Mouse (Mus musculus) kidney, adult 8-10 months (tissue): ENCODE measurements around the gene Tgfa.
A peak's percentile ranks its signal among the peaks of the same experiment; 100 is the strongest.

Source experiments
- DNase-seq, 2 experiments: peaks; one replicate each; pipeline ENCODE4 v3.0.0; 2022

Gene Tgfa

GRCm38 (mm10) chr6:86188741-86189480 is 6.1 kb upstream of the Tgfa start:
- no peak for DNase-seq

GRCm38 (mm10) chr6:86190622-86191021 is 4.4 kb upstream of the Tgfa start:
- DNase-seq: no peak

GRCm38 (mm10) chr6:86192978-86193377 is 2.0 kb upstream of the Tgfa start:
- no peak for DNase-seq

- DNase-seq: peak in 1 of 2 experiments; percentile 42
These were observed 1.1 kb upstream of the Tgfa start for GRCm38 (mm10) chr6:86193879-86194278.

DNA sequence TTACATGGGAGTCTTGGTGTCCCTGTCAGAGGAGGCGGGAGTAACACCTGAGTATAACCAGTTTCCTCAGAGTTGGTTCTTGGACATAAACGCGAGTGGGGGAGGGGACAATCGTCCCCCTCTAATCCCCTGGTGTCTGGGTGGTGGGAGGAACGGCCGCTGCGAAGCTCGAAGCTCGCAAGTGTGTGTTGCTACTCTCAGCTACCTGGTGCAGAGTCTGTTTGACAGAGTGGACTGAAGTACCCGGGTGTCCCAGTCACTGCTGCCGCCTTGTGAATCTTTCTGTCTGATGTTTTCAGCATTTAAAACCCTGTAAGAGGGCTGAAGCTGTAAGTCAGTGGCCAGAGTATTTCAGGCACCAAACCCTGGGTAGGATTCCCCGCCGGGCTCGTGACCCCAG is 1.0 kb downstream of the Tgfa start:
- DNase-seq: no peak

GRCm38 (mm10) chr6:86197150-86197862 is 2.3 kb downstream of the Tgfa start:
- DNase-seq: no peak

DNA sequence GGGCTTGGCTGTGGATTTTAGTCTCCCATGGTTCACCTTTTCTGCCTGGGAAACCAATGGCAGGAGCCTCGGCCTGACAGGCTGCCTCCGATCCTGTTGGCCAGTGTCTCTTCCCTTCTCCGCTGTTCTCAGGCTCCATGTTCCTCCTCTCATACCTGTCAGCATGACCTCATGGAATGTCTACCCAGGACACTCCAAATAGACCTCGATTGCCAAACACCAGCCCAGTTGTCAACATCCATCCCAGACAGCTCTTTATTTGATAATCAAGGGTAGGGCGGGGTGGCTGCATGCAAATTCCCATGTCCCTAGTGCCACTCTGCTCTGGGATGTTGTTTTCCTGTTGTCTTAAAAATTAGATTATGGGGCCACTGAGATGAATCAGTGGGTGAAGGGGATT is 5.9 kb downstream of the Tgfa start:
- DNase-seq: no peak

DNA sequence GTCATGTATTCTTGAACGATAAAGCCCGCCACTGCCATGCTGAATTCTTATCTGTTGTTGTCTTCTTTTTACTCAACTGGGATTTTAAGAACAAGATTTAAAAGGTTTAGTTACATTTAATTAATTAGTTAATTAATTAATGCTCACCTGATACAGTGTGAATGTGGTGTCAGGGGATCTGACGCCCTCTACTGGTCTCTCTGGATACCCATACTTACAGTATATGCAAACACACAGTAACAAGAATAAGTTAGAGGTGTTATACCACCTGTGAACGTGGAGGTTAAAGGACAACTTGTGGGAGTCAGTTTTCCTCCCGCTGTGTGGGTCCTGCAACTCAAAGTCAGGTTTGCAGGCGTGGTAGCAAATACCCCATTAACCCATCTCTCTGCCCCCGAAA is 8.1 kb downstream of the Tgfa start:
- no peak for DNase-seq

GRCm38 (mm10) chr6:86206014-86206413 is 11.0 kb downstream of the Tgfa start:
- no peak for DNase-seq

- DNase-seq: no peak
These were observed 12.0 kb downstream of the Tgfa start for GRCm38 (mm10) chr6:86206985-86207384.

- DNase-seq: no peak
These were observed 14.4 kb downstream of the Tgfa start for GRCm38 (mm10) chr6:86209133-86210016.

DNA sequence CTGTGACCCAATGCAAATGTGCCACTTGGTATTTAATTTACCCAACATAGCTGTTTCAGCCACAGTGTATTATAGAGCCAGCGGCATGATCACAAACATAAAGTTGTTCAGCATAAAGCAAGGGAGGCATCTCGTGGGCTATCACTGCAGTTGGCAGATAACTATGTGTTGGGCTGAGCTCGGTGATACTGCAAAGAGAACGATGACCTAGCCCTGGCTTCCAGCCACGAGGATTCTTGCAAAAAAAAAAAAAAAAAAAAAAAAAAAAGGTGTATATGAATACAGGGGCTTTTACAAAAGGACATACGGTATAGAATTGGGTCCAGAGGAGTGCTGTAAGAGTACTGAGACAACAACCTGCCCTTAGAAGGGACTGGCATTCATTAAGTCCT is 15.0 kb downstream of the Tgfa start:
- no peak for DNase-seq

DNA sequence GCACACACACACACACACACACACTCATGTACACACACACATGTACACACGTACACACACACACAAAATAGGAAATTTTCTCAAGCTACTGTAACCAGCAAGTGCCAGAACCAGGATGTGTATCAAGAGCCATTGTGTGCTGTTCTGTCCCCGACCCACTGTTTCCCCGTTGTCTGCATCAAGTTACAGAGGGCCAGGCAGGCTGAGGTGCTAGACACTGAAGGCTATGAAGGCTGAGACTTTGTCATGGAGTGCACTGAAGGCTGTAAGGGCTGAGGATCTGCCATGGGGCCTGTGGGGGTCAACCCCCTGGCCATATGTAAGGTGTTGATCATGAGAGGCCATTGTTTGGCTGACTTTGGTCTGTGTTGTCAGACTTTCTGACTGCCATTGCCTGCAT is 15.6 kb downstream of the Tgfa start:
- DNase-seq: no peak

GRCm38 (mm10) chr6:86211081-86211763 is 16.2 kb downstream of the Tgfa start:
- DNase-seq: no peak

GRCm38 (mm10) chr6:86212871-86213640 is 18.0 kb downstream of the Tgfa start:
- DNase-seq: no peak

DNA sequence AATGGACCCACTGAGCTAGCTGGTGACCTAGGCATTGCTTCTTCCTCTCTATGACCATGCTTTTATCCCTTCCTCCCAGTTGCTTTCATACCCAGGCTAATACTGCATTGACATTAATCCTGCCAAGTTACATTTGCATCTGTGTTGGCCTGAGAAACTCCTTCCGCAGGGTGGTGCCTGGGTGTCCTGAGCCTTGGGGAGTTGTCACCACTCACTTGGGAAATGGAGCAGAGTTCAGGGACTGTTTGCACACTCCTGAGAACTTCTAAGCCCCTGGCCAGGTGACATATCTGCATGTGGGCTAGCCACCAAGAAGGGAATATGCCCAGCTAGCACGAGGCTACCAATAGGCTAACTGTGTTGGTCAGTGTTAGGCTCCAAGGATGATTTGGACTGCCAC is 23.0 kb downstream of the Tgfa start:
- no peak for DNase-seq

- DNase-seq: no peak
These were observed 23.7 kb downstream of the Tgfa start for GRCm38 (mm10) chr6:86218739-86219138.

DNA sequence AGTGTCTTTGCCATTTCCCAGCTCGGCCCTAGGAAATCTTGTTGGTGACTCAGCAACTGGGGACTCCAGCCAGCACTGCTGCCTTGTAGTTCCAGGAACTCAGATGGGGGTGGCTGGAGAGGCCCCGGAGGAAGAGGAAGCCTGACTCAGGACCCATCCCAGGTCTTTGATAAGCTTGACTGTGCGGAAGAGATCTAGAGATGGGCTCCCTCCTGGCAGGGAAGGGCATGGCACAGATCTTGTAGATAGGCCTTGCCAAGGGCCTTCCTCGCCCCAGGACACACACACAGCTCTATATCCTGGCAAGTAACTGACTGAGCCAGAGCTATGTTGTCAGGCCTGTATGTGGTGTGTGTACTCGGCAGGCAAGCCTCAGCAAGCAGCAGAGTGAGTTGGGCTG is 24.5 kb downstream of the Tgfa start:
- peak in 1 of 2 experiments; percentile 8 for DNase-seq

DNA sequence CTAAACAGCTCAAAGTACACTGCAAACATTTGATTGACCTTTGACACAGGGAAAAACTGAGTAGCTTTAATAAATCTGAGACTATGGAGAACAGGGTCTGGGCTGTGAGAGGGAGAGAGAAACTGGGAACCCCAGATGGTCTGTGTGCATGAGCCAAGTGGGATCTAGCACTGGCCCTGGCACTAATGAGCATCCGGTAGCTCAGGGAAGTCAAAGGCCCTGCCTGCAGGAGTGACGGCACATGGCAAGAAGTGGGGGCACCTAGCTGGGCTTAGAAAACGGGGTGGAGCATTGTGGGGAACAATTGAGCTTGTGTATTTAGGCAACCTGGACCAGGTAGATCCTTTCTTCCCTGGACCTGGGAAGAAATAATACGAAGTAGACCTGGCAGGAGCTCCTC is 25.1 kb downstream of the Tgfa start:
- DNase-seq: no peak

- no peak for DNase-seq
These were observed 27.4 kb downstream of the Tgfa start for GRCm38 (mm10) chr6:86222381-86222780.

GRCm38 (mm10) chr6:86225604-86226003 is 30.6 kb downstream of the Tgfa start:
- DNase-seq: no peak

GRCm38 (mm10) chr6:86232367-86232766 is 37.3 kb downstream of the Tgfa start:
- DNase-seq: no peak
